Mouse (Mus musculus) cerebellum, adult 2 months (tissue): ENCODE measurements around the gene Cacna2d3. TPM values are rescaled to one million over a fixed set of nuclear protein-coding genes. Genes with fewer than 3 reads are reported as not detected.
A peak's percentile ranks its signal among the peaks of the same experiment; 100 is the strongest.

Experiments
- DNase-seq, 2 experiments: peaks; one replicate each; pipeline ENCODE4 v3.0.0; 2021
- H3K27ac ChIP-seq: fragments of 200-500 bp; 2 replicates; pipeline ENCODE4 v1.5.1; 2012; ENCODE audit warnings: low read length, control low read depth, inconsistent platforms; ENCODE audit not compliant: insufficient read depth
- H3K27me3 ChIP-seq: fragments of 200-500 bp; 2 replicates; pipeline ENCODE4 v1.6.1; 2012; ENCODE audit warnings: inconsistent platforms, mild to moderate bottlenecking, low read length, moderate library complexity; ENCODE audit not compliant: control insufficient read depth, insufficient read depth
- H3K4me1 ChIP-seq: fragments of 200-500 bp; 2 replicates; pipeline ENCODE4 v1.6.1; 2011; ENCODE audit warnings: low read length; ENCODE audit not compliant: control insufficient read depth, insufficient read depth
- H3K4me3 ChIP-seq: fragments of 200-500 bp; replicated peaks from 2 replicates; pipeline ENCODE3; 2011; ENCODE audit warnings: mild to moderate bottlenecking, low read depth, low read length, control low read depth; ENCODE audit not compliant: insufficient read depth
- CTCF ChIP-seq: fragments of 200-500 bp; IDR thresholded peaks from 2 replicates; pipeline ENCODE4 v1.5.1; 2011; ENCODE audit warnings: low read depth, mild to moderate bottlenecking, control low read depth, low read length, moderate library complexity, borderline replicate concordance; ENCODE audit not compliant: insufficient read depth
- POLR2A ChIP-seq: fragments of 200-500 bp; IDR thresholded peaks from 2 replicates; pipeline ENCODE4 v1.6.1; 2011; ENCODE audit warnings: low read length, control low read depth, borderline replicate concordance; ENCODE audit not compliant: insufficient read depth
- WGBS: fragments of 180-500 bp; shearing (Covaris S2); methylation state at CpG from one replicate; pipeline ENCODE4 v1.1.7; 2018; 5-methylcytosine and 5-hydroxymethylcytosine counted together
- polyA plus RNA-seq: library from polyadenylated mRNA; depleted of rRNA; stranded (reverse); fragments of >200 nt; gene quantifications from 2 replicates; pipeline ENCODE4 v1.2.3, GENCODE M21; 2012

Cacna2d3 gene
- polyA plus RNA-seq, 1 experiment, result 40.3 TPM

- Histone ChIP-seq H3K27ac (no peak overlapping the region), H3K27me3 (no peaks in the 10 kb centered on the region), H3K4me1 (no peaks in the 10 kb centered on the region; the same call in 1 of the 2 replicates), H3K4me3 (no peak overlapping the region)
- 80% methylated on average over 11 of the region's 11 CpGs for WGBS
- DNase-seq, result no peak
- no peak for TF ChIP-seq POLR2A
Measured at GRCm38 (mm10) chr14:29179397-29179888, 542.2 kb downstream of the Cacna2d3 start.

- TF ChIP-seq POLR2A (no peak), CTCF (no peak)
- Histone ChIP-seq H3K27ac (no peak overlapping the region; the same call in 1 of the 2 replicates), H3K4me1 (no peaks in the 10 kb centered on the region; the same call in 1 of the 2 replicates), H3K27me3 (no peaks in the 10 kb centered on the region), H3K4me3 (no peak overlapping the region)
- WGBS, result 43% methylated on average over 15 of the region's 15 CpGs
- DNase-seq, result peak in 1 of 2 experiments; percentile 6
Measured at GRCm38 (mm10) chr14:29178695-29179396, 542.8 kb downstream of the Cacna2d3 start.

- H3K27me3 ChIP-seq, result no peaks in the 10 kb centered on the region
- no peak for DNase-seq
- no peak overlapping the region for H3K4me3 ChIP-seq
- TF ChIP-seq POLR2A (no peak), CTCF (no peak)
- 78% methylated on average over 3 of the region's 3 CpGs for WGBS
- H3K27ac ChIP-seq, result no peak overlapping the region
- no peaks in the 10 kb centered on the region; the same call in 1 of the 2 replicates for H3K4me1 ChIP-seq
Measured at GRCm38 (mm10) chr14:29174762-29175161, 546.9 kb downstream of the Cacna2d3 start.

DNA sequence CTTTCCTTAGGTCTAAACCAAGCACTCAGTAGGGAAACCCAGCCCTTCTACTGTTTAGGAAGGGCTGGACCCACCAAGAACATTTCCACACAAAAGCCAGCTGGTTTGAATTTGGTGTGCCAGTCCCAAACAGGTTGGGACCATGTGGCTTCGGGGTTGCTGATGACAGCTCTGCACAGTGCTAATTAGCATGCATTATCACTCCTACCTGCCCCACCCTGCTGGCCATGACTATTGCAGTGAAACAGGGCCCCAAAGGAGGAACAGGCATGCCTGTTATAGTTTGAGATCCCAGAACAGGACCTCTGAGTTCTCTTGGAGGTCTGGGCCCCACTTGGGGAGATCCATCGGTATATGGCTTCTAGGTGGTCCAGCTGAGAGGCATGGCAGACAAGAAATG, 549.5 kb downstream of the Cacna2d3 start:
- no peak overlapping the region for H3K27ac ChIP-seq
- no peak for DNase-seq
- TF ChIP-seq CTCF (no peak), POLR2A (no peak)
- H3K4me1 ChIP-seq, result no peaks in the 10 kb centered on the region
- no peak overlapping the region for H3K4me3 ChIP-seq
- WGBS, result 84% methylated on average over 2 of the region's 2 CpGs
- no peaks in the 10 kb centered on the region for H3K27me3 ChIP-seq

GRCm38 (mm10) chr14:29164653-29165030, 557.0 kb downstream of the Cacna2d3 start:
- Histone ChIP-seq H3K27ac (no peak overlapping the region), H3K4me1 (no peaks in the 10 kb centered on the region), H3K4me3 (no peak overlapping the region), H3K27me3 (no peaks in the 10 kb centered on the region)
- no peak for DNase-seq
- 89% methylated on average over 6 of the region's 6 CpGs for WGBS
- no peak for TF ChIP-seq POLR2A
- no peak for TF ChIP-seq CTCF

- 55% methylated on average over 4 of the region's 4 CpGs for WGBS
- Histone ChIP-seq H3K27me3 (no peaks in the 10 kb centered on the region), H3K27ac (no peak overlapping the region), H3K4me1 (no peaks in the 10 kb centered on the region), H3K4me3 (no peak overlapping the region)
- DNase-seq, result no peak
- TF ChIP-seq POLR2A (no peak), CTCF (no peak)
Measured at GRCm38 (mm10) chr14:29163998-29164652, 557.5 kb downstream of the Cacna2d3 start.

DNA sequence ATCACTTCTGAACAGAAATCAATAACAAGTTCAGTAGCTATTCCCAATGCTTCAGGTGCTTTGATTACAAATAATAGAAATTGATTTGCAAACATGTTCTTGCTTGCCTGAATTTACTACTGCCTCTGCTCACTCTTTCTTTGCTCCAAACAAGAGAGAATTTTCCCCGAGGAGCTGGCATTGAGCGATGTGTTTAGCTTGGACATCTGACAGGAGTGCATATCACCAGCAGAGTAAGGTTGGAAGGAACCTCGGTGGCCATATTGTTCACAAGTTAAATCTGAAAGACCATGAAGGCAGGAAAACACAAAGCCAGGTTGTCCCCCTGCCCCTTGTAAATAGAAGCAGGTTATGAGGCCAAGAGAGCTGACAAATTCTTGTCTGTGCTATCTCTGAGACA, 561.9 kb downstream of the Cacna2d3 start:
- no peak for DNase-seq
- TF ChIP-seq POLR2A (no peak), CTCF (no peak)
- 29% methylated on average over 3 of the region's 3 CpGs for WGBS
- H3K27me3 ChIP-seq, result no peaks in the 10 kb centered on the region
- no peak overlapping the region for H3K4me3 ChIP-seq
- no peak overlapping the region for H3K27ac ChIP-seq
- H3K4me1 ChIP-seq, result no peaks in the 10 kb centered on the region

DNA sequence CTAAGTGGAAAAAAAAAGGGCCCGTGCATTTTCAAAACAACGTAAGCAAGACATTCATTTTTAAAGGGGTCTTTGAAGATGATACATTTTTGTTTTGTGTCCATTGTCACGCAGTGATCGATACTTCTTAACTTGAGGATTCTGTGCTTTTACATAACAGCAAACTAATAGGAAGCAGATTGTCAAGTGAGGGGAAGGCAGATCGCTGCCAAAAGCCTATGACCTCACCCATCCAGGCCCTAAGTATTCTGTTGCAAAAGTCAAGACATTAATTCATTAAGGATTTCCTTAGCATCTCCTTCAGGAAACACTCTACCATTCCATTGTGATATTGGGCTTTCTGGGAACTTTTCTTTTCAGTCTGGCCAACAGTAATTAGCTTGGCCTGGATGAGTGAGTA, 564.6 kb downstream of the Cacna2d3 start:
- Histone ChIP-seq H3K4me3 (no peak overlapping the region), H3K27ac (no peak overlapping the region), H3K4me1 (no peaks in the 10 kb centered on the region), H3K27me3 (no peaks in the 10 kb centered on the region)
- TF ChIP-seq CTCF, result no peak
- no peak for TF ChIP-seq POLR2A
- no peak for DNase-seq
- 87% methylated on average over 5 of the region's 5 CpGs for WGBS
